Mouse (Mus musculus): ENCODE measurements at regions not wholly inside any gene's neighbourhood (a gene's known extent, or its start where the extent isn't known, plus 50 kb on each side); places are given as distances from the start of the nearest gene placed in this dataset.

- TF ChIP-seq POLR2A (IDR thresholded peaks at IDR 0.05; ENCODE audit: borderline replicate concordance, extremely low read depth, low read depth, low read length) (no peak), CTCF (IDR thresholded peaks at IDR 0.05; ENCODE audit: insufficient read depth, low read length) (no peak)
Measured at GRCm38 (mm10) chr8:10723332-10723731, 284.9 kb downstream of the Irs2 start.

All from lung, adult 2 months (tissue).